Mouse (Mus musculus) heart, embryonic 12.5 days (tissue): ENCODE results near the gene Fam219b. TPM values are rescaled to one million over a fixed set of nuclear protein-coding genes. Genes with fewer than 3 reads are reported as not detected.

Source experiments
- polyA plus RNA-seq: library from polyadenylated mRNA; unstranded; fragments of >200 nt; fragmentation: Nextera tagmentation; extraction: Ambion mirVana; gene quantifications from 2 replicates; pipeline ENCODE4 v1.2.1, GENCODE M21; 2016

Gene Fam219b
- polyA plus RNA-seq, 1 experiment from 2014 or later = 12.8 TPM

Other genes with a start within 250 kb of the Fam219b start
- 19.4 and 20.2 TPM in 2 replicates for gene Ppcdc, start 97.4 kb upstream of the Fam219b start, polyA plus RNA-seq
- gene Scamp5, start 69.5 kb upstream of the Fam219b start, polyA plus RNA-seq = 11.8 and 12.3 TPM in 2 replicates
- 12.9 and 14.2 TPM in 2 replicates for gene Rpp25, start 33.5 kb upstream of the Fam219b start, polyA plus RNA-seq
- gene Cox5a, start 16.3 kb upstream of the Fam219b start, polyA plus RNA-seq = 1,377 and 1,385 TPM in 2 replicates
- 75.6 and 82.6 TPM in 2 replicates for gene Mpi, start 15.2 kb downstream of the Fam219b start, polyA plus RNA-seq
- 52.5 and 55.6 TPM in 2 replicates for gene Scamp2, start 23.4 kb downstream of the Fam219b start, polyA plus RNA-seq
- gene Ulk3, start 51.9 kb downstream of the Fam219b start, polyA plus RNA-seq = 18.1 and 19.5 TPM in 2 replicates
- not detected in 2 replicates for gene Cplx3, start 68.8 kb downstream of the Fam219b start, polyA plus RNA-seq
- gene Lman1l, start 83.2 kb downstream of the Fam219b start, polyA plus RNA-seq = not detected in 2 replicates
- gene Csk, start 116.1 kb downstream of the Fam219b start, polyA plus RNA-seq = 16.4 TPM in 2 replicates
- gene Cyp1a2, start 146.2 kb downstream of the Fam219b start, polyA plus RNA-seq = not detected in 2 replicates
- gene Cyp1a1, start 150.4 kb downstream of the Fam219b start, polyA plus RNA-seq = not detected in 2 replicates
- gene Edc3, start 171.0 kb downstream of the Fam219b start, polyA plus RNA-seq = 21.2 and 21.3 TPM in 2 replicates
- gene Clk3, start 228.3 kb downstream of the Fam219b start, polyA plus RNA-seq = 67.0 and 68.1 TPM in 2 replicates